Mouse (Mus musculus): ENCODE data around the gene Nfyb. TPM values are rescaled to one million over a fixed set of nuclear protein-coding genes. Genes with fewer than 3 reads are reported as not detected.
A peak's percentile ranks its signal among the peaks of the same experiment; 100 is the strongest.

Nfyb gene
- polyA plus RNA-seq, 1 experiment from 2014 or later, result 46.4 TPM

- Histone ChIP-seq H3K4me2 (peak overlapping the region; percentile 82), H3K9ac (peak overlapping the region; percentile 86), H3K4me1 (peaks cover 16% of the 10 kb centered on the region), H3K27me3 (replicated peaks) (no peaks in the 10 kb centered on the region), H3K4me3 (peak overlapping the region; percentile 95), H3K36me3 (replicated peaks) (no peaks in the 10 kb centered on the region), H3K9me3 (no peaks in the 10 kb centered on the region), H3K27ac (peak overlapping the region; percentile 90)
- ATAC-seq (replicated peaks), result peak; percentile 97
- under 1% methylated on average over 42 of the region's 42 CpGs for WGBS
Measured at GRCm38 (mm10) chr10:82698712-82699261, 65.2 kb downstream of the Nfyb start.

Other genes with a start within 250 kb of the Nfyb start
- gene 1190007I07Rik, start 140.9 kb downstream of the Nfyb start, polyA plus RNA-seq (2015; fragmentation: Nextera tagmentation; extraction: Ambion mirVana), result 28.4 and 36.4 TPM in 2 replicates
- 169 and 170 TPM in 2 replicates for gene Tdg, start 134.3 kb downstream of the Nfyb start, polyA plus RNA-seq (2015; fragmentation: Nextera tagmentation; extraction: Ambion mirVana)
- gene Glt8d2, start 73.5 kb downstream of the Nfyb start, polyA plus RNA-seq (2015; fragmentation: Nextera tagmentation; extraction: Ambion mirVana), result 1.4 and 1.6 TPM in 2 replicates
- 40.5 and 45.8 TPM in 2 replicates for gene Hcfc2, start 68.0 kb downstream of the Nfyb start, polyA plus RNA-seq (2015; fragmentation: Nextera tagmentation; extraction: Ambion mirVana)
- 113 and 120 TPM in 2 replicates for gene Txnrd1, start 69.8 kb upstream of the Nfyb start, polyA plus RNA-seq (2015; fragmentation: Nextera tagmentation; extraction: Ambion mirVana)
- 0.43 and 0.74 TPM in 2 replicates for gene Eid3, start 102.5 kb upstream of the Nfyb start, polyA plus RNA-seq (2015; fragmentation: Nextera tagmentation; extraction: Ambion mirVana)
- gene Chst11, start 221.4 kb upstream of the Nfyb start, polyA plus RNA-seq (2015; fragmentation: Nextera tagmentation; extraction: Ambion mirVana), result 3.8 and 4.1 TPM in 2 replicates